Mouse (Mus musculus): ENCODE measurements at regions not wholly inside any gene's neighbourhood (a gene's known extent, or its start where the extent isn't known, plus 50 kb on each side); places are given as distances from the start of the nearest gene placed in this dataset.

GRCm38 (mm10) chr13:25362627-25362967 lies 92.3 kb upstream of the Nrsn1 start:
- Histone ChIP-seq H3K9ac (ENCODE audit: low read length) (no peak overlapping the region), H3K9me3 (ENCODE audit: control insufficient read depth, low read length) (no peaks in the 10 kb centered on the region), H3K4me3 (ENCODE audit: low read length) (no peak overlapping the region), H3K4me2 (ENCODE audit: low read depth, low read length) (no peak overlapping the region), H3K36me3 (ENCODE audit: control insufficient read depth, insufficient read depth, low read length) (no peaks in the 10 kb centered on the region), H3K27ac (ENCODE audit: low read length) (no peak overlapping the region), H3K27me3 (ENCODE audit: control insufficient read depth, insufficient read depth, low read depth, low read length) (no peaks in the 10 kb centered on the region), H3K4me1 (replicated peaks; ENCODE audit: control insufficient read depth, insufficient read depth, low read length) (no peaks in the 10 kb centered on the region)
- ATAC-seq (ENCODE audit: low read depth): no peak
- WGBS: 52% methylated on average over 4 of the region's 4 CpGs

GRCm38 (mm10) chr13:25361850-25362626 lies 91.7 kb upstream of the Nrsn1 start:
- WGBS: 60% methylated on average over 7 of the region's 7 CpGs
- no peaks in the 10 kb centered on the region for H3K27me3 ChIP-seq (ENCODE audit: control insufficient read depth, insufficient read depth, low read depth, low read length)
- no peak overlapping the region for H3K4me2 ChIP-seq (ENCODE audit: low read depth, low read length)
- H3K27ac ChIP-seq (ENCODE audit: low read length): no peak overlapping the region
- no peaks in the 10 kb centered on the region for H3K36me3 ChIP-seq (ENCODE audit: control insufficient read depth, insufficient read depth, low read length)
- no peak overlapping the region for H3K9ac ChIP-seq (ENCODE audit: low read length)
- H3K4me1 ChIP-seq (replicated peaks; ENCODE audit: control insufficient read depth, insufficient read depth, low read length): no peaks in the 10 kb centered on the region
- no peaks in the 10 kb centered on the region for H3K9me3 ChIP-seq (ENCODE audit: control insufficient read depth, low read length)
- no peak for ATAC-seq (ENCODE audit: low read depth)
- H3K4me3 ChIP-seq (ENCODE audit: low read length): no peak overlapping the region

GRCm38 (mm10) chr13:25347558-25347957 lies 77.3 kb upstream of the Nrsn1 start:
- Histone ChIP-seq H3K4me1 (replicated peaks; ENCODE audit: control insufficient read depth, insufficient read depth, low read length) (no peaks in the 10 kb centered on the region), H3K4me2 (ENCODE audit: low read depth, low read length) (no peak overlapping the region), H3K4me3 (ENCODE audit: low read length) (no peak overlapping the region), H3K27me3 (ENCODE audit: control insufficient read depth, insufficient read depth, low read depth, low read length) (no peaks in the 10 kb centered on the region), H3K27ac (ENCODE audit: low read length) (no peak overlapping the region), H3K9ac (ENCODE audit: low read length) (no peak overlapping the region), H3K9me3 (ENCODE audit: control insufficient read depth, low read length) (no peaks in the 10 kb centered on the region), H3K36me3 (ENCODE audit: control insufficient read depth, insufficient read depth, low read length) (no peaks in the 10 kb centered on the region)
- 37% methylated on average over 5 of the region's 5 CpGs for WGBS
- ATAC-seq (ENCODE audit: low read depth): no peak

GRCm38 (mm10) chr13:25343309-25343708 lies 73.0 kb upstream of the Nrsn1 start:
- 49% methylated on average over 6 of the region's 6 CpGs for WGBS
- H3K4me3 ChIP-seq (ENCODE audit: low read length): no peak overlapping the region
- H3K36me3 ChIP-seq (ENCODE audit: control insufficient read depth, insufficient read depth, low read length): no peaks in the 10 kb centered on the region
- H3K27me3 ChIP-seq (ENCODE audit: control insufficient read depth, insufficient read depth, low read depth, low read length): no peaks in the 10 kb centered on the region
- H3K9me3 ChIP-seq (ENCODE audit: control insufficient read depth, low read length): no peaks in the 10 kb centered on the region
- no peak overlapping the region for H3K27ac ChIP-seq (ENCODE audit: low read length)
- H3K4me1 ChIP-seq (replicated peaks; ENCODE audit: control insufficient read depth, insufficient read depth, low read length): no peaks in the 10 kb centered on the region
- no peak overlapping the region for H3K9ac ChIP-seq (ENCODE audit: low read length)
- peak; percentile 45; the same call in 1 of the 2 replicates for ATAC-seq (ENCODE audit: low read depth)
- H3K4me2 ChIP-seq (ENCODE audit: low read depth, low read length): no peak overlapping the region

- no peaks in the 10 kb centered on the region for H3K36me3 ChIP-seq (ENCODE audit: control insufficient read depth, insufficient read depth, low read length)
- no peaks in the 10 kb centered on the region for H3K4me1 ChIP-seq (replicated peaks; ENCODE audit: control insufficient read depth, insufficient read depth, low read length)
- no peak overlapping the region for H3K27ac ChIP-seq (ENCODE audit: low read length)
- no peak overlapping the region for H3K4me3 ChIP-seq (ENCODE audit: low read length)
- no peak overlapping the region for H3K9ac ChIP-seq (ENCODE audit: low read length)
- ATAC-seq (ENCODE audit: low read depth): no peak
- WGBS: 73% methylated on average over 1 of the region's 1 CpGs
- no peaks in the 10 kb centered on the region for H3K9me3 ChIP-seq (ENCODE audit: control insufficient read depth, low read length)
- H3K4me2 ChIP-seq (ENCODE audit: low read depth, low read length): no peak overlapping the region
- H3K27me3 ChIP-seq (ENCODE audit: control insufficient read depth, insufficient read depth, low read depth, low read length): no peaks in the 10 kb centered on the region
These were observed 71.5 kb upstream of the Nrsn1 start for GRCm38 (mm10) chr13:25341826-25342225.

GRCm38 (mm10) chr13:25333803-25334202 lies 63.5 kb upstream of the Nrsn1 start:
- no peak overlapping the region for H3K9ac ChIP-seq (ENCODE audit: low read length)
- H3K4me1 ChIP-seq (replicated peaks; ENCODE audit: control insufficient read depth, insufficient read depth, low read length): no peaks in the 10 kb centered on the region
- no peaks in the 10 kb centered on the region for H3K36me3 ChIP-seq (ENCODE audit: control insufficient read depth, insufficient read depth, low read length)
- H3K4me3 ChIP-seq (ENCODE audit: low read length): no peak overlapping the region
- ATAC-seq (ENCODE audit: low read depth): no peak
- H3K9me3 ChIP-seq (ENCODE audit: control insufficient read depth, low read length): no peaks in the 10 kb centered on the region
- WGBS: 82% methylated on average over 1 of the region's 1 CpGs
- no peak overlapping the region for H3K27ac ChIP-seq (ENCODE audit: low read length)
- H3K27me3 ChIP-seq (ENCODE audit: control insufficient read depth, insufficient read depth, low read depth, low read length): no peaks in the 10 kb centered on the region
- H3K4me2 ChIP-seq (ENCODE audit: low read depth, low read length): no peak overlapping the region
